Mouse (Mus musculus) embryonic facial prominence, embryonic 11.5 days (tissue): Measurements from ENCODE around the gene Bcar3. TPM values are rescaled to one million over a fixed set of nuclear protein-coding genes. Genes with fewer than 3 reads are reported as not detected.

Experiments
- ATAC-seq: fragments of 200-750 bp; cut with Nextera tagmentation; replicated peaks from 2 replicates; pipeline ENCODE4 v1.8.0; 2017; ENCODE audit warnings: low read depth; ENCODE audit not compliant: insufficient number of reproducible peaks, low FRiP score, low TSS enrichment
- DNase-seq: peaks from one replicate; pipeline ENCODE4 v3.0.0-alpha.2; 2015; ENCODE audit warnings: low spot score
- H3K27ac ChIP-seq: fragments of 300-500 bp; sonication (generic); replicated peaks from 2 replicates; pipeline ENCODE4 v1.5.1; 2014; ENCODE audit warnings: mild to moderate bottlenecking, low read depth, low read length, control low read depth
- H3K27me3 ChIP-seq: fragments of 300-500 bp; sonication (generic); 2 replicates; pipeline ENCODE4 v1.6.1; 2014; ENCODE audit warnings: mild to moderate bottlenecking, low read length, moderate library complexity, mixed read lengths; ENCODE audit not compliant: control insufficient read depth, insufficient read depth
- H3K36me3 ChIP-seq: fragments of 300-500 bp; sonication (generic); replicated peaks from 2 replicates; pipeline ENCODE4 v1.6.1; 2014; ENCODE audit warnings: low read depth, mild to moderate bottlenecking, low read length, moderate library complexity, mixed read lengths; ENCODE audit not compliant: control insufficient read depth, insufficient read depth
- H3K4me1 ChIP-seq: fragments of 300-500 bp; sonication (generic); 2 replicates; pipeline ENCODE4 v1.6.1; 2014; ENCODE audit warnings: low read length, mixed read lengths; ENCODE audit not compliant: control insufficient read depth, insufficient read depth
- H3K4me2 ChIP-seq: fragments of 300-500 bp; sonication (generic); 2 replicates; pipeline ENCODE4 v1.6.1; 2014; ENCODE audit warnings: low read depth, mild to moderate bottlenecking, control low read depth, low read length, moderate library complexity
- H3K4me3 ChIP-seq: fragments of 300-500 bp; sonication (generic); 2 replicates; pipeline ENCODE4 v1.5.1; 2014; ENCODE audit warnings: low read depth, low read length, control low read depth
- H3K9ac ChIP-seq: fragments of 300-500 bp; sonication (generic); replicated peaks from 2 replicates; pipeline ENCODE4 v1.6.1; 2014; ENCODE audit warnings: mild to moderate bottlenecking, control low read depth, low read length
- H3K9me3 ChIP-seq: fragments of 300-500 bp; sonication (generic); replicated peaks from 2 replicates; pipeline ENCODE4 v1.6.1; 2016; ENCODE audit warnings: mild to moderate bottlenecking, low read length, inconsistent platforms, mixed read lengths; ENCODE audit not compliant: control insufficient read depth
- WGBS: fragments of 180-500 bp; shearing (Covaris S2); extraction: QIAGEN DNeasy Blood & Tissue Kit; methylation state at CpG from one replicate; pipeline ENCODE4 v1.1.7; 2014; 5-methylcytosine and 5-hydroxymethylcytosine counted together
- polyA plus RNA-seq: library from polyadenylated mRNA; unstranded; fragments of >200 nt; fragmentation: Nextera tagmentation; extraction: Ambion mirVana; gene quantifications from 2 replicates; pipeline ENCODE4 v1.2.1, GENCODE M21; 2014

Gene Bcar3
- polyA plus RNA-seq, 1 experiment from 2014 or later = 8.4 TPM

DNA sequence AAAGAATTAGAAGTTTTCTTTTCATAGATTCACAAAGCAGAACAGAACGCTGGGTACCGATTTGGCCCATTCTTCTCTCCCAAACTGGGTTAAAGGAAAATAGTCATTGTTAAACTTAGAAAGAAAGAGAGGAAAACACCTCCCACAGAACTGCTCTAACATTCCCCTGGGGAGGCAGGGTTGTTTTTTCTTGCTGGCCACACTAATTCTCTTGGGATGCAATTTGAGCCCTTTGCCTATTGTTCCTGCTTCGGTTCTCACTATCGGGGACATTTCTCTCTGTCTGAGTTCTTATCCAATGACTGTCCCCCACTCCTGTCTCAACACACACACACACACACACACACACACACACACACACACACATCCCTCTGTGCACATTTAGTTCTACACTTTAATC, 39.6 kb downstream of the Bcar3 start:
- Histone ChIP-seq H3K9ac (no peak overlapping the region; the same call in 1 of the 2 replicates), H3K27me3 (no peaks in the 10 kb centered on the region), H3K4me3 (no peak overlapping the region), H3K9me3 (no peaks in the 10 kb centered on the region), H3K36me3 (no peaks in the 10 kb centered on the region), H3K27ac (no peak overlapping the region), H3K4me1 (peaks cover 4% of the 10 kb centered on the region), H3K4me2 (no peak overlapping the region)
- no peak for ATAC-seq
- 40% methylated on average over 4 of the region's 4 CpGs for WGBS
- peak; percentile 38 for DNase-seq

GRCm38 (mm10) chr3:122333902-122334301, 40.0 kb downstream of the Bcar3 start:
- no peak for DNase-seq
- no peak overlapping the region for H3K4me2 ChIP-seq
- H3K27ac ChIP-seq = no peak overlapping the region
- peaks cover 4% of the 10 kb centered on the region for H3K4me1 ChIP-seq
- no peaks in the 10 kb centered on the region for H3K27me3 ChIP-seq
- H3K9me3 ChIP-seq = no peaks in the 10 kb centered on the region
- no peak overlapping the region for H3K9ac ChIP-seq
- H3K36me3 ChIP-seq = no peaks in the 10 kb centered on the region
- 49% methylated on average over 7 of the region's 7 CpGs for WGBS
- no peak; the same call in 1 of the 2 replicates for ATAC-seq
- no peak overlapping the region for H3K4me3 ChIP-seq

DNA sequence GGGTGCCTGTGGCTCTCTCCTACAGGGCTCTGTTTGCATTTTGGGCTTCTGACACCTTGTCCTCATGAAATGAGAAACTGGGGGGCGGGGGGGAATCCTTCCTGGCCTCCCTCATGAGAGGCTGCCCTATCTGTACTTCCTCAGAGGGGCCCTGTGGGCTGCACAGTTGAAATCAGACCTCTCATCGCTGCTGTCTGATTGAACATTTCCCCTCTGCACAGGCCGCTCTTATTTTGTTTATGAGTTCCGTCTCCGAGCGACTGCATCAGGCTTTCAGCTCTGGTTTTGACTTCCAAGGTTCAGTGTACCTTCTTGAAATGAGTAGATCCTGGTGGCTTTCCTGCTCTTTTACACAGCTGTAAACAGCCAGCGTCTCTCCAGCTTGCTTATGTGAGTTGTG, 40.4 kb downstream of the Bcar3 start:
- no peak overlapping the region for H3K27ac ChIP-seq
- WGBS = 54% methylated on average over 7 of the region's 7 CpGs

DNA sequence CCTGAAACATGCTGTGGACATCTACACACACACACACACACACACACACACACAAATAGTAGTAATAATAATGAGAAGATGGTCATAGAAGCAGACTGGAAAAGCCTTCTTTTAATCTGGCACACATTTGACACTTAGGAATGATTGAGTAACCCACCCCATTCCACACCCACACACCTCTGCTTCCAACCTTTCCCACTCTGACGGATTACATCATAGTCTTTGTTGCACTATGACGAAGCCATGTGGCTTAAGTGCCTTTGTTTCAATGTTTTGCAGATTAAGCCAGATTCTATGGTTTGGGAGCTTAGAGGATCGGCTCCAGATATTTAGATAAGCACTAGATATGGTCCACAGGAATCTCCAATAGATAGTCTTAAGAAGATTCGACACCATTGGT, 42.1 kb downstream of the Bcar3 start:
- Histone ChIP-seq H3K27ac (no peak overlapping the region), H3K4me3 (no peak overlapping the region), H3K4me2 (no peak overlapping the region), H3K27me3 (no peaks in the 10 kb centered on the region), H3K9ac (no peak overlapping the region), H3K9me3 (no peaks in the 10 kb centered on the region), H3K4me1 (peaks cover 4% of the 10 kb centered on the region), H3K36me3 (no peaks in the 10 kb centered on the region)
- DNase-seq = no peak
- WGBS = 92% methylated on average over 4 of the region's 4 CpGs
- no peak for ATAC-seq

More for the DNA sequence above, 40.4 kb downstream of the Bcar3 start:
- no peaks in the 10 kb centered on the region for H3K27me3 ChIP-seq
- DNase-seq (peak; percentile 61), ATAC-seq (no peak)
- no peak overlapping the region; the same call in 1 of the 2 replicates for H3K9ac ChIP-seq
- no peak overlapping the region for H3K4me2 ChIP-seq
- H3K9me3 ChIP-seq = no peaks in the 10 kb centered on the region
- H3K36me3 ChIP-seq = no peaks in the 10 kb centered on the region
- H3K4me1 ChIP-seq = peaks cover 4% of the 10 kb centered on the region
- no peak overlapping the region for H3K4me3 ChIP-seq

DNA sequence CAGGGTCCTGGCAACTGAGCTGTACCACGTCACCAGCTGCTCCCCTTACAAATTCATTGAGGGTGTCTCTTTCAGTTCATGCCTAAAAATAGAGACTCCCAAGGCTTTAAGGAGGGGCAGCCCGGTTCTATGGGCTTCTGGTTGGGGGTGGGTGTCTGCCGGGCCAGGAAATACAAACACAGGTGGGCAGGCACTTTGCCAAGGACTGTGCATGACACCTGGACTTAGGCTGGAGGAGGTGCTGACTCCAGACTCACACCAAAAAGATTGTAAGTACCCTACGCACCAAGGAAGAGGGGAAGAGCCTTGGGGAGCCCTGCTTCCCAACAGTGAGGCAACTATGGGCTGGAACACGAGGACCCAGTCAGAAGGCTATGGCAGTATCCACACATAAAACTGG, 44.1 kb downstream of the Bcar3 start:
- H3K9ac ChIP-seq = no peak overlapping the region
- 74% methylated on average over 5 of the region's 5 CpGs for WGBS

DNA sequence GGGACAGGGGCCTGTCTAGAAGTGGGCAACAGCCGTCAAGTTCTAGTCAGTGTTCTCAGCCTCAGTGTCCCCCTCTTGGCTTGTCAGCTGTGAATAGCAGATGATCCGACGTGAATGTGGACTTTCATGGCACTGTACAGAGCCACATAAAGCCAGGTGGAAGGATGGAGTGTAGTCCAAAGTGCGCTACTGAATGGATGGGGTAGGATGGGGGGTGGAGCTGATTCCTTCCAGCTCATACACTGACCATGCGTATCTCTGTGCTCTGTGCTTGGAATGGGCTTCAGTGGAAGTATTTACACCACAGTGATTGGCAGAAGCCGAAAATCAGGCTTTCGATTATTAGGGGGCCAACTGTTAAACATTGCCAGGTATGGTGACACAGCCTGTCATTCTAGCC, 45.0 kb downstream of the Bcar3 start:
- no peak overlapping the region for H3K27ac ChIP-seq
- H3K9ac ChIP-seq = no peak overlapping the region
- no peaks in the 10 kb centered on the region for H3K36me3 ChIP-seq
- no peaks in the 10 kb centered on the region for H3K9me3 ChIP-seq
- H3K4me1 ChIP-seq = peaks cover 4% of the 10 kb centered on the region
- ATAC-seq (no peak), DNase-seq (no peak)
- no peaks in the 10 kb centered on the region for H3K27me3 ChIP-seq
- H3K4me3 ChIP-seq = no peak overlapping the region
- H3K4me2 ChIP-seq = no peak overlapping the region
- 89% methylated on average over 7 of the region's 7 CpGs for WGBS

More for the DNA sequence above, 44.1 kb downstream of the Bcar3 start:
- no peak for DNase-seq
- H3K27me3 ChIP-seq = no peaks in the 10 kb centered on the region
- peaks cover 4% of the 10 kb centered on the region for H3K4me1 ChIP-seq
- no peaks in the 10 kb centered on the region for H3K36me3 ChIP-seq
- H3K9me3 ChIP-seq = no peaks in the 10 kb centered on the region
- no peak overlapping the region for H3K4me2 ChIP-seq
- no peak for ATAC-seq
- H3K4me3 ChIP-seq = no peak overlapping the region
- H3K27ac ChIP-seq = no peak overlapping the region

DNA sequence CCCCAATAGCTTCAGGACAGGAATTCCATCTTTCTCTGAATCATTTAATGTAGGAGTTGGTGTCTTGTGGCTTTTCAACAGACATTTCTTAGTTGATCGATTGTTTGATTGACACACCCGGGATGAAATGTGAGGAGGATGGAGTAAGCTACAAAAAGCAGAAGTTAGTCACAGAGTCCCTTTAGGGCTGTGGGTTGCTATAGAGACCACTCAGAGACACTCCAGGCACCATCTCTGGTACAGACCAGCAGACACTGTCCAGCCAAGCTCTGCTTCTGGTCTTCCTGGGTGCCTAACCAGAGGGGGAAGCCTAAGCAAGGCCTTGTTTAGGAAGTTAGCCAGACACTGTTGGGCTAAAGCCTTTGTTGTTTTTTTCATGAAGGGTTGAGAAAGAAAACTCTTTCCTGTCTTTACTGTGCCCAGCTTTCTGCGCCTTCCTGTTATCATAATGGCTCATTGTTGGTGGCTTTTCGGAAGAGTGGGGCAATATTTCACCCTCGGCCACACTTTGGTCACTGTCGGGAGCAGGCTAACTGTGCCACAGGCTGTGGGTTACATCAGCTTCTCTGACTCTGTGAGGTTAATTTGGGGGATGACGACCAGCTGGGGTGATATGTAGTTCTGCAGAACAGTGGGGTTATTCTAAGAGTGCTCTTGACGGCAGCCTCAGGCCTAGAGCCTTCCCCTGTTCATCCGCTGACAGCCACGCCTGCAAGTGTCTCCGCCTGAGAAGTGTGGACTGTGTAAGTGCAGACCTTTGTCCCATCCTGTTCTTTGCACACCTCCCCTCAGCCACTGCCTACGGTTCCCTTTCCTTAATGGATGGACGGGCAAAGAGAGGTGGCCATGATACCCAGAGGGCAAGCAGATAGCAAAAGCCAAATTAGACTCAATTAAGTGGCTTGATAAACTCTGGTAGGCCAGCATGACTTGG, 46.5 kb downstream of the Bcar3 start:
- Histone ChIP-seq H3K27ac (no peak overlapping the region), H3K4me3 (no peak overlapping the region), H3K4me2 (no peak overlapping the region), H3K4me1 (no peaks in the 10 kb centered on the region), H3K9me3 (no peaks in the 10 kb centered on the region), H3K36me3 (no peaks in the 10 kb centered on the region), H3K27me3 (no peaks in the 10 kb centered on the region), H3K9ac (no peak overlapping the region)
- 60% methylated on average over 13 of the region's 13 CpGs for WGBS
- DNase-seq (no peak), ATAC-seq (no peak)

DNA sequence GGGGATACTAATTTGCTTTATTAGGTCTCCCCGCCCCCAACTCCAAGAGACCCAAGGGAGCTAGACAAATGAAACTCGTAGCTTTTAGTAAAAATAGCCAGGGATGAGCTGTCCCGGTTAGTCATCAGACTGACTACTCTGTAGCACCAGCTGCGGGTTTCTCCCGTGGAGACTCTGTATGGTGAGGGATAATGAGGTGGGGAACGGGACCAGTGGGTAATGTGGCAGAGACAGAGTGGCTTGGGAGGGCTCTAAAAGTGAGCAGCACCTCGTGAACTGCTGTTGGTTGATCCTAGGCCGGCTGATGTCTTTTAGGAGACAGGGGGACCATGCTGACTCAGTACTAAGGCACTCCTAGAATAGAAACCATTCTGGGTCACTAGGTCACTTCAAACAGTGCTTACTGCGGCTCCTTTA, 49.5 kb downstream of the Bcar3 start:
- Histone ChIP-seq H3K4me1 (no peaks in the 10 kb centered on the region), H3K4me2 (no peak overlapping the region), H3K36me3 (no peaks in the 10 kb centered on the region), H3K9ac (no peak overlapping the region), H3K27me3 (no peaks in the 10 kb centered on the region), H3K27ac (no peak overlapping the region), H3K4me3 (no peak overlapping the region), H3K9me3 (no peaks in the 10 kb centered on the region)
- DNase-seq (no peak), ATAC-seq (no peak)
- 73% methylated on average over 9 of the region's 9 CpGs for WGBS
